In the genomic region with DNA sequence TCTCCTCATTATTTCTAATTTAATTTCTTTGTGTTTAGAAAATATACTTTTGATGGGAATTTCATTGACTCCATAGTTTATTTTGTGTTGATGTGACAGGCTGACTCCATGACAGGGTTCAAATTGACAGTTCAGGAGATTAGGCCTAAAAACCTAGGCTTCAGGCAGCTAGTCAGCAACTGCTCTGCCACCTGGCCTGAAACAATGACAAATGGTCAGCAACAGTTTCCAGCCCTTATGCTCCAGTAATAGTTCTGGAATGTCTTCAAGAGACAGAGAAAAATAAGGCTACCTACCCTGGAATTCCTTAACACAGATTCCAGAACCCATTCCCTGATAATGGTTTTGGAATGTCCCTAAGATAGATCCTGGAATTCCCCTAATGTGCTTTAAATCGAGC, we compare ENCODE assay signal across 21 mouse cellular contexts. TPM values are rescaled to one million over a fixed set of nuclear protein-coding genes. Genes with fewer than 3 reads are reported as not detected.
"Had no signal": no experiment of that assay in that cellular context is flagged by ENCODE, and none has a peak within 500 bp of the region (broad histone marks: within the 10 kb centered on the region; RNA-seq: fewer than 3 reads in every experiment).

No protein-coding gene starts in this region.

- H3K4me3 ChIP-seq: liver, embryonic 15.5 days; midbrain, embryonic 15.5 days; neural tube, embryonic 13.5 days had no signal

- DNase-seq: kidney, postnatal 10 days; left cerebral cortex, postnatal 4 days; lung, adult 2 months; lung, postnatal 4 days; right cerebral cortex, adult 18-20 months; right cerebral cortex, postnatal 25 days; thymus, adult 18-20 months; thymus, postnatal 14 days had no signal

- H3K27ac ChIP-seq: liver, embryonic 15.5 days; midbrain, embryonic 15.5 days; neural tube, embryonic 13.5 days had no signal

- H3K36me3 ChIP-seq: liver, embryonic 15.5 days; midbrain, embryonic 15.5 days; neural tube, embryonic 13.5 days had no signal

- H3K4me1 ChIP-seq: liver, embryonic 15.5 days; midbrain, embryonic 15.5 days; neural tube, embryonic 13.5 days had no signal

- H3K27me3 ChIP-seq: liver, embryonic 15.5 days; midbrain, embryonic 15.5 days; neural tube, embryonic 13.5 days had no signal

RNA-seq across cellular contexts. Expression of a gene that starts 20.9 kb away (rescaled TPM):
- total RNA-seq: layer of hippocampus, postnatal 14 days; left cerebral cortex, postnatal 4 days; megakaryocyte, adult 5-6 weeks; monocyte, adult 5-6 weeks had no signal
- polyA plus RNA-seq: kidney, embryonic 14.5 days; limb, embryonic 14.5 days; liver, embryonic 11.5 days; liver, embryonic 15.5 days; lung, adult 2 months; lung, postnatal 0 days; midbrain, embryonic 11.5 days; neural tube, embryonic 13.5 days; small intestine, adult 2 months; stomach, embryonic 16.5 days had no signal
